Mouse (Mus musculus) brown adipose tissue, adult 24 weeks (tissue): ENCODE results near the gene Olfr874. TPM values are rescaled to one million over a fixed set of nuclear protein-coding genes. Genes with fewer than 3 reads are reported as not detected.
"Not testable (repeated sequence)": the region's sequence is repeated elsewhere in the genome, so short reads cannot be mapped to it uniquely, and the experiment has no call there.

Experiments
- H3K27ac ChIP-seq: fragments of 200-500 bp; replicated peaks from 2 replicates; pipeline ENCODE4 v1.5.1; 2012; ENCODE audit warnings: low read depth, mild to moderate bottlenecking, low read length
- H3K4me1 ChIP-seq: fragments of 200-500 bp; 2 replicates; pipeline ENCODE4 v1.6.1; 2012; ENCODE audit warnings: low read length, mixed read lengths; ENCODE audit not compliant: control insufficient read depth, insufficient read depth, insufficient read length
- H3K4me3 ChIP-seq: fragments of 200-500 bp; 2 replicates; pipeline ENCODE4 v1.5.1; 2012; ENCODE audit warnings: low read depth, mild to moderate bottlenecking, low read length, moderate library complexity; ENCODE audit not compliant: insufficient read depth
- polyA plus RNA-seq: library from polyadenylated mRNA; stranded (reverse); fragments of >200 nt; gene quantifications from 2 replicates; pipeline ENCODE4 v1.2.4, GENCODE M21; 2012; ENCODE audit not compliant: missing spikeins, insufficient read depth, insufficient read length

Gene Olfr874
- not detected in 2 replicates for polyA plus RNA-seq

DNA sequence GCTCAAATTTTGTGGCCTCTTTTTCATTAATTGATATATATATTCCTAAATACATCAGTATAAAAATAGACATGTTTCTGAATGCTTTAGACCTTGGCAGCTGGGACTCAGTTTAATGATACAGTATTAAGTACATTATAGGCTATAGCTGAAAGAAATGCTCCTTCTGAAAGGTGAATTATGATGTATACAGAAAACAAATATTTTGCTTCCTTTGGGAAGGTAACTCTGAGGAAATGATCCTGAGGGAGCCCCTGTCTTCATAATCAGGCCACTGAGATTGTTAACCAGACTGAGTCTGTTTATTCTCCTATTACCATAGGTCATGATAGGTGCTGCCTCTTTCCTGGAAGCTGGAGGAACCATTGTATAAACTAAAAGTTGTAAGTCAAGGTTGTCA is at the start of gene Olfr874:
Gene Olfr874, plus strand, starts transcription at position 301 of the 400 bp plus-strand sequence.
- no peaks in the 10 kb centered on the region for H3K4me1 ChIP-seq
- no peak within 1 kb of the TSS for H3K4me3 ChIP-seq
- no peak within 1 kb of the TSS for H3K27ac ChIP-seq

DNA sequence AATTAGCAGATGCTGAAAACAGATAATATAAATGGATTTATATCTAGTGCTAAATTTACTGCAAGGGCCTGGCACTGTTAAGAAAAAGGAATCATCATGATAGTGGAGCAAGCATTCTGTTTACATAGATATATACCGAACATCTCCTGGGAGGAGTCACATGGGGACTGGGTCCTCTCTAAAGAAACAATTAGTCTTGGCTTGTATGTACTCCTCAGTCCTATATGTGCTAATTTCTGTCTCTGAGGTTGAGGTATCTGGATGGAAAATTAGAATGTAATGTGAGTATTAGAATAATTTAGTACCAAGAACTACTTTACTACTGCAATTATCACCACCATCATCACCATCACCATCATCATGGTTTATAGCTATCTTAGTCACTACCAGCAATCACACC is 28.8 kb upstream of the Olfr874 start, which contains the start of gene Olfr160:
Gene Olfr160, minus strand, starts transcription at position 101 of the 400 bp plus-strand sequence.
- Histone ChIP-seq H3K27ac (no peak within 1 kb of the TSS), H3K4me3 (no peak within 1 kb of the TSS), H3K4me1 (no peaks in the 10 kb centered on the region)

DNA sequence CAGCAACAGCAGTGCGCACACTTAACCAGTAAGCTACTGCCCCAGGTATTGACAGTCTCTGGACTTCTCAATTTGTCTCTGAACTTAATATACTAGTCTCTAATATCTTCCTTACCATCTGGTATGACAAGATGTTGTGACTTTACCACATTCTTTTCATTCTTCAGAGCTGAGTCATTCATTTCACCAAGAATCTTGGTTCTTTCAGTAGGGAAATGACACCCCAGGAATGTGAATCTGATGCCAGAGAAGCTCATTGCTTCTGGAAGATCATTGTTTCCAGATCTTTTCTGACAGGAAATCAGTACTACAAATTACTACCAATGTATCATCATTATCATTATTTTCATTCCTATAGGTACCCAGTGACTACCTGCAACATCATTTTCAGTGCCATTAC is 10.6 kb upstream of the Olfr874 start:
- Histone ChIP-seq H3K4me3 (no peak overlapping the region), H3K27ac (no peak overlapping the region), H3K4me1 (no peaks in the 10 kb centered on the region)

DNA sequence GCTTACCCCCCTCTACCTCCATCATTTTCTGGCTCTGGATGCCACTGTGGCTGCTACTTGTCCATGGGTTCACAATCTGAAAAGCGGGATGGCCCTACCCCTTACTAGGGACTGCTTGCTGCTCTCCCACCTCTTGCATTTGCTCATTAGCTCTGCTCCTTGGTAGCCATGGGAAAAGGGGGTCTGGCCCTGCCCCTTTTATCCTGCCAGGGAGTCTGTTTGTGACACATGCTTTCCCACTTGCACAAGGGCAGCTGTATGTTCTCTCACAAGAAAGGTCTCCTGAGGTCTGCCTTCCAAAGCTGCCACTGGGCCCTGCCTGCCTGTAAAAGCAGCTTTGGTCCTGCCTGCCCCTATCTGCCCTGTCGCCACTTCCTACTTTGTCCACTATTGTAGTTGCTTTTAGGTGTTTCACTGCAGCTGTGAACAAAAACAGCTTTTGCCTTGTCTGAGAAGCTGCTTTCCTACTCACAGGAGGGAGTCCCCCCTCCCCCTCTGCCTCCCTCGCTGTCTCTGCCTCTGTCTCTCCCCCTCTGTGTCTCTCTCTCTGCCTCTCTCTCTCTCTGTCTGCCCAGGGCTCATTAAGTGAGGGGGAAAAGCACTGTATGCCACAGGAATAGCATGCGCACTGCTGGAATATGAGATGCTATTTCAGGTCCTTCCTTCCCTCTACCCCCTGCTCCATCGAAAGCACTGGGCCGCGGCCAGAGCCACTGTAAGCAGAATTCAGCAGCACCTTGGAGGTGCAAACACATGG is 5.6 kb downstream of the Olfr874 start:
- Histone ChIP-seq H3K4me1 (no peaks in the 10 kb centered on the region), H3K27ac (no peak overlapping the region), H3K4me3 (no peak overlapping the region)

DNA sequence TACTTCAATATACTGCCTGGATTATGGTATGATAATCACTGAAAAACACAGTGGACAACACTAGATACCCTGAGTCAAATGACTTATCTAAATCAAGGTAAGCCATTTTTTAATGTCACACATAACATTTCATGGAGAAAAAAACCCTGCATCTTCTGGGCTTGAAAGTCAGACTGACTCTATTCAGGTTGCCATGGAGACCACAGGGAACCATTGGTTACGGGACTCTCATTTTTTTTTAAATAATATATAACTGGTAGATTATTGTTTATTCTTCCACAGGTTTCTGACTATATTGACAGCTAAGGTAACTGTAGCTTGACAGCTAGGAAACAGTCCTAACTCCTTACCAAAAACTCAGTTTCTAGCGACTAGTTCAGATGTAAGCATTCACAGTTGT is 6.6 kb downstream of the Olfr874 start:
- Histone ChIP-seq H3K27ac (no peak overlapping the region), H3K4me1 (no peaks in the 10 kb centered on the region), H3K4me3 (no peak overlapping the region)

DNA sequence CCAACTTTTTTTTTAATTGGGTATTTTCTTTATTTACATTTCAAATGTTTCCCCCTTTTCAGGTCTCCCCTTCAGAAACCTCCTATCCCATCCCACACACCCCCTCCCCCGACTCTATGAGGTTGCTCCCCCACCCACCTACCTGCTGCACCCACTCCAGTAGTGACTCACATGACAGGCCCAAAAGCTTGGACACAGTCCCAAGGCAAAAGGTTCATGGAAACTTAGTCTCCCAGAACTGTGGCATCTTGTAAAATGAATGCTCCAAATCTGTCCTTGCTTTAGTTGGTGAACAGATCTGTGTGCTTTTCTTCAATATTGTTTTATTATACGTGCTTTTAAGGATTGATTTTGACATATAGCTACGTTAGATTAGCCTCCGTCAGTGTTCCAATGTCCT is 7.1 kb downstream of the Olfr874 start:
- no peak overlapping the region for H3K27ac ChIP-seq
- H3K4me3 ChIP-seq, result no peak overlapping the region
- H3K4me1 ChIP-seq, result no peaks in the 10 kb centered on the region

DNA sequence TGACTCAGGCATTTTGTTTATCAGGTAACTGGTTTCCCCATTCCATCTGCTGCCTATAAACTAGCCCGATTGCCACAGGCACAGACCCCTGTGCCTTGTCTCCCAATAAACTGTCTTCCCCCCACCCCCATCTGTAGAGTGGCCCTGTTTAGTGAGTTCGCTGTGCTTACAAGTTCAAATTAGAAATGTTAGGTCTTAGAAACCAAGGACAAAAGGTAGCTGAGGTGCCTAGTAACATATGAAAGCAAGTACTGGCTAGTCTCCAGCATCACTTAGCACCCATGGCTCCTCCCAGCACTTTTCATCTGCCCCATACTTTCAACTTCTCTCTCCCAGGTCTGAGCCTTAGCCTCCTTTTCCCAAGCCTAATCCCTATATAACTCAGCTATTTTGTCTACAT is 16.8 kb downstream of the Olfr874 start:
- no peaks in the 10 kb centered on the region for H3K4me1 ChIP-seq
- no peak overlapping the region for H3K27ac ChIP-seq
- no peak overlapping the region for H3K4me3 ChIP-seq

DNA sequence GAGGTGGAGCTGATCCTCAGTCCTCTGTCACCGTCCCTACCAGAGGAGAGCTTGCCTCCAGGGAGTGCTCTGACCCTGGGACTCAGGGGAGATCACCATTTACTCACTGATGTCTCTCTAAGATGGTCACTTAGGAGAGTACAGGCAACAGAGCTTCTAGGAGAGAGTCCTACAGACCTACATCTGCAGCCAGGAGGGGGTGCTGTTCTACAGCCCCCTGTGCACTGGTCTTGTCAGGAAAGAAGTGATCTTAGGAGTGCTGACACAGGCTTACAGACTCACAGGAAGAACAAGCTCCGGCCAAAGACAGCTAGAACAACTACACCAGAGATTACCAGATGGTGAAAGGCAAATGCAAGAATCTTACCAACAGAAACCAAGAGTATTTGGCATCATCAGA is 17.6 kb downstream of the Olfr874 start:
- H3K4me3 ChIP-seq, result no peak overlapping the region
- no peak overlapping the region for H3K27ac ChIP-seq
- H3K4me1 ChIP-seq, result no peaks in the 10 kb centered on the region

DNA sequence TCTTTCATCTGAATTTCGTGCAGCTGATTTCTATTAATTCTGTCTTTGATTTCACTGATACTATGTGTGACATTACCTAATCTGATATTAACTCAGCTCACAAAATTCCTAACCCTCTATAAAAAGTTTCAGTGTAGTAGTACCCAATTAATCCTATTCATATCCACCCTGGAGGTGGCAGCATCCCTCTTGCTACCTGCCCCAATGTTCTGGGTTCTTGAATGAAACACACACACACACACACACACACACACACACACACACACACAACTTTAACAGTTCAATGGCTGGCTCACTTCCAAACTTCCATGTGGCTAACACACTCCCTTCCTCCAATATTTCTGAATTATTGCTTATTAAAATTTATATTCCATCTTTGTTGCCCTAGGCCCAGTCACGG is 25.8 kb downstream of the Olfr874 start:
- Histone ChIP-seq H3K4me1 (no peaks in the 10 kb centered on the region), H3K4me3 (no peak overlapping the region), H3K27ac (no peak overlapping the region)

DNA sequence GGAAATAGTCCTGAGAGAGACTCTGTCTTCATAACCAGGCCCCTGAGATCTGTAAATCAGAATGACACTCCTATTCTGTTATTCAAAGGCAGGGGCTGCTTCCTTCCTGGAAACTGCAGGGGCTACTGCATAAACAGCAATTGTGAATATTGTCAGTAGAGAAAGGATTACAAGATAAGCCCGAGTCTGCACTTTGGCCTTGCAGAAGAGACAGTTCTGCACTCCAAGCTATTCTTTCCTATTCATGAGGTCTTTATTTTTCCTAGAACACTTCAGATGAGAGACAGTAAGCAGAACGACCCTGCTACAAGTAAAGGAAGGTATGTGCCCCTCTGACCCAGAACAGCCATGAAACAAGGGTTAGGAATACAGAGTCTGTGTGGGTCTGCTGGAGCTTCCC is 26.9 kb downstream of the Olfr874 start, which contains the start of gene Olfr875:
Gene Olfr875, plus strand, starts transcription at position 99 of the 400 bp plus-strand sequence.
- Histone ChIP-seq H3K4me1 (no peaks in the 10 kb centered on the region), H3K4me3 (no peak within 1 kb of the TSS), H3K27ac (no peak within 1 kb of the TSS)

DNA sequence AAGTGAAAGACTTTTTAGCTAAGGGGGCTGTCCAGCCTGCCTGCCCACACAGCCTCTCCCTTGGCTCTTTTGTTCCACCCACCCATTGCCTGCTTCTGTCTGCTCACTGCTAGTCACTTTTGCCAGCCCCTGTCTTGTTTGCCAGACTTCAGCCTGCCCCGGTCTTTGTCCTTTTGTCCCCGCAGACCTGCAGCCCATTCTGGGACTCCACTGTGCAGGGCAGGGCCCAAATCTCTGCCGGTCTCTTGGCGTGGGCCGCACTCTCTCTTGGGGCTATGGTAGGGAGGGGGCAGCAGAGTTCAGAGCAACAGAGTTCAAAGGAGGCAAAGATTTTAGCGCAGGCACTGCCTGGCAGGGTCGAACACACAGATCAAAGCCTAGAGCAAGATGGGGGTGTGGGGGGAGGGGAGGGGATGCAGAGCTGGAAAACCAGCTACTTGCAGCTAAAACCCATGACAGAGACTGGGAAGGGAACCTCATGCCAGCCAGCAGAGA is 37.9 kb downstream of the Olfr874 start:
- Histone ChIP-seq H3K27ac (no peak overlapping the region), H3K4me1 (no peaks in the 10 kb centered on the region), H3K4me3 (no peak overlapping the region)

DNA sequence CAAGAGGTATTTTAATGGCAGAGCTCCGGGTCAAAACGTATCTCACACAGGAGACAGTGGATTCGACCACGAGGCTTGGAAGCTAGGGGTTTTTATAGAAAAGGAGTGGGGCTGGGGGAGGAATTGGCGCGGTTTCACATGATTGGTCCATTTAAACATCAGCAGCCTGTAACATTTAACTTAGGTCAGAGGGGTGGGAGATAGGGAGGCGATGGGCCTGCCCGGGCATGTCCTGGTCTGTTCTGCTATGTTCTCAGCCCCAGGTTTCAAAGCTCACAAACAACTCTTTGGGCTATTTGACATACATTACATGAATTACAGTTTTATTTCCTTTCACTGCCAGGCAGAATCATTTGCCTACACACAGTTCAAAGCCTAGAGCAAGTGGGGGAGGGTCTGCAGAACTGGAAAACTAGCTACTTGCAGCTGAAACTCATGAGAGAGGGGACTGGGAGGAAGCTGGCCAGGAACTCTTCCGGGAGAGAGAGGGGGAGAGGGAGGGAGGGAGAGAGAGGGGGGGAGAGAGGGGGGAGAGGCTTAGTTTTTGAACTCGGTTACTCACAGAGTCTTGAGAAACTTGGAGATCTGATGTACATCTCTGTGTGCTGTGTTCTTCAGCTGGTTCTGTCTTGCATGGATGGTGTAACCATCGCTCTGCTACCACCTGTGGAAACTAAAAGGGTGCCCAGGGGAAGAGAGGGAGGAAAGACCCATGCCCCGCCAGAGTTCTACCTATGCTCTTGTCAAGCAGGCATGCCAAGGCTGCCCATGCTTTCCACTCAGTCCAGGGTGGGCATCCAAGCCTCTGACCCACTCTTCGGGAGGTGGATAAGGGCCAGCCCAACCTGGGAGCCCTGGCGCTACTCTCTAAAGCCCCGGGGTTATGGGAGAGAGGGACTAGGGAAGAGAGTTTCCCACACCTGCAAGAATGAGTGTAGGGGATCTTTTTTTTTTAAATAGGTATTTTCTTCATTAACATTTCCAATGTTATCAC is 38.8 kb downstream of the Olfr874 start:
- not testable (repeated sequence) for H3K27ac ChIP-seq, H3K4me3 ChIP-seq, H3K4me1 ChIP-seq

DNA sequence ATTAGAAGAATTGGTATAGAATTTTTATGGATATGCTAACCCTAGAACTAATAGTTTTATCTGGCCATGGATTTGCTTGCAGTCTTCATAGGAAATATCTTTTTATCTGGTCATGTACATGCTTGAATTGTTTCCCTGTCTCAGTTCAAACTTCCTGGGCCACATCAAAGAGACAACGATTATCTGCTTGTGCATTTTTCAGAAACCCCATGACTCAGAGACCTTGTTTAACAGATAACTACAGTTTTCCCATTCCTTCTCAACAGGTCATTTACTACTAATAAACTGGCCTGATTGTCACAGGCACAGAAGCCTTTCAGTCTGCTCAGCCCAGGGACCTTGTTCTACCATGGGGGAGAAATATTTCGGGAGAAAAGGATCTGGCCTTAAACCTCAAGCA is 41.5 kb downstream of the Olfr874 start:
- Histone ChIP-seq H3K27ac (no peak overlapping the region), H3K4me3 (no peak overlapping the region), H3K4me1 (no peaks in the 10 kb centered on the region)
